Mouse (Mus musculus): ENCODE data around the gene Fcho2. TPM values are rescaled to one million over a fixed set of nuclear protein-coding genes. Genes with fewer than 3 reads are reported as not detected.

Gene Fcho2
- total and polyA plus RNA-seq, 2 experiments: 5.8 to 23.2 TPM

DNA sequence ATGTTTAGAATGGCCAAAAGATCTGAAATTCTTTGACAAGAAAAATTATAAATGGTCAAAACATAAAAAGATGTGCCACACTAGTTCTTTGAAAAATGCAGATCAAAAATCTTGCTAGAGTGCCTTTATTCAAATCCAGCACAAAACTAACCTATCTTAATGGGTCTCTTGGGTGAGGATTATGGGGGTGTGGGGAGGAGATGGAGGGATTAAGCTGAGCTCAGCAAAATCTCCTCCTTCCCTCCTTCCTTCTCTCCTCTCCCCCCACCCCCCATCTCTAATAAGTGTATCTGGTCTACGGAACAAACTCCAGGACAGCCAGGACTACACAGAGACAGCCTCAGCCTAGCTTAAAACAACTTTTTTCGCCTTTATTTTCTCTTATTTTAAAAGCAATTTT is 43.8 kb downstream of the Fcho2 start:
- Histone ChIP-seq H3K27me3 (ENCODE audit: control insufficient read depth, insufficient read depth, low read length) (no peaks in the 10 kb centered on the region), H3K4me1 (ENCODE audit: control insufficient read depth, insufficient read depth, low read length) (no peaks in the 10 kb centered on the region; the same call in 1 of the 2 replicates), H3K4me3 (ENCODE audit: insufficient read depth, low read depth, low read length) (no peak overlapping the region), H3K36me3 (ENCODE audit: control insufficient read depth, insufficient read depth, low read length) (peaks cover 14% of the 10 kb centered on the region), H3K9ac (ENCODE audit: low read depth, low read length) (no peak overlapping the region), H3K27ac (replicated peaks; ENCODE audit: insufficient read depth, low read depth, low read length) (no peak overlapping the region), H3K79me2 (ENCODE audit: control insufficient read depth, insufficient read depth, low read length) (no peaks in the 10 kb centered on the region)
- DNase-seq (ENCODE audit: extremely low read depth, low read depth, low spot score): no peak
- 95% methylated on average over 2 of the region's 2 CpGs for WGBS
- TF ChIP-seq CTCF (IDR thresholded peaks at IDR 0.05; ENCODE audit: low read depth, low read length) (no peak), POLR2A (IDR thresholded peaks at IDR 0.05; ENCODE audit: extremely low read depth, insufficient read depth, low read length) (no peak)

DNA sequence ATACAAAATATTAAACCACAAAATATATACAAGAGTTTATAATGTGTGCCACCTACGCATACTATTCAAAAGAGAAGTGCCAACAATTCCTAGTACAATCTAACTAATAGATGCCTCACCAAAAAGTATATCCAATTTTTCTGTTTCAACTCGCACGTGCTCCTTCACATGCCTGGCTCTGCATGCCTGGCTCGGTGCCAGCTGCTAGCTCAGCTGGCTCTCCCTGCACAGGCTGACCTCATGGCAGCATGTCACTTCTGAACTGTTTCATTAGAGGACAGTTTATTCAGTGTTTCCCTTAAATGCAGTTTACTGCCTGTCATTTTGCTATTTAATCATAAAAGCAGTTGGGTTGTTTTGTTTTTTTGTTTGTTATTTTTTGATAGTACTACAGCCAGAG is 46.9 kb downstream of the Fcho2 start:
- Histone ChIP-seq H3K9ac (ENCODE audit: low read depth, low read length) (no peak overlapping the region), H3K4me1 (ENCODE audit: control insufficient read depth, insufficient read depth, low read length) (no peaks in the 10 kb centered on the region; the same call in 1 of the 2 replicates), H3K27me3 (ENCODE audit: control insufficient read depth, insufficient read depth, low read length) (no peaks in the 10 kb centered on the region), H3K79me2 (ENCODE audit: control insufficient read depth, insufficient read depth, low read length) (no peaks in the 10 kb centered on the region), H3K27ac (replicated peaks; ENCODE audit: insufficient read depth, low read depth, low read length) (no peak overlapping the region), H3K4me3 (ENCODE audit: insufficient read depth, low read depth, low read length) (no peak overlapping the region), H3K36me3 (ENCODE audit: control insufficient read depth, insufficient read depth, low read length) (peaks cover 6% of the 10 kb centered on the region)
- WGBS: 23% methylated on average over 4 of the region's 4 CpGs
- TF ChIP-seq POLR2A (IDR thresholded peaks at IDR 0.05; ENCODE audit: extremely low read depth, insufficient read depth, low read length) (no peak), CTCF (IDR thresholded peaks at IDR 0.05; ENCODE audit: low read depth, low read length) (no peak)
- peak; percentile 68 for DNase-seq (ENCODE audit: extremely low read depth, low read depth, low spot score)

DNA sequence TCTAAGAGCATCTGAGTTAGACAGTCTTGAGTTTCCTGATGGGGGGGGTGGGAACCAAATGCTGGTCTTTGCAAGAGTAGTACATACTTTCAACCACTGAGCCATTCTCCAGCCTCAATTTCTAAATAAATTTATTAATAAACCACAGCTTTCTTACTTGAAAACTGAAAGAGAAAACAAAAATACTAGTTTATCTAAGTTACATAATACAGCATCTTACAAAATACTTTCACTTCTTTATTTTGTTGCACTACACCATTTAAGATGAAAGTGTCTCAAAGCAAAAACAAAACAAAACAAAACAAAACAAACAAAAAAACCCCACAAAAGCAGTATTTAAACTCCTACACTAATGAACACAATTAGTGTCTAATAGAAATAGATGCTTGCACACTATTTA is 53.5 kb downstream of the Fcho2 start:
- DNase-seq (ENCODE audit: extremely low read depth, low read depth, low spot score): peak; percentile 6
- Histone ChIP-seq H3K9ac (ENCODE audit: low read depth, low read length) (no peak overlapping the region), H3K27me3 (ENCODE audit: control insufficient read depth, insufficient read depth, low read length) (no peaks in the 10 kb centered on the region), H3K4me1 (ENCODE audit: control insufficient read depth, insufficient read depth, low read length) (no peaks in the 10 kb centered on the region), H3K27ac (replicated peaks; ENCODE audit: insufficient read depth, low read depth, low read length) (no peak overlapping the region), H3K36me3 (ENCODE audit: control insufficient read depth, insufficient read depth, low read length) (peaks cover 12% of the 10 kb centered on the region), H3K4me3 (ENCODE audit: insufficient read depth, low read depth, low read length) (no peak overlapping the region), H3K79me2 (ENCODE audit: control insufficient read depth, insufficient read depth, low read length) (no peaks in the 10 kb centered on the region; the same call in 1 of the 2 replicates)
- no peak for TF ChIP-seq POLR2A (IDR thresholded peaks at IDR 0.05; ENCODE audit: extremely low read depth, insufficient read depth, low read length)
- TF ChIP-seq CTCF (IDR thresholded peaks at IDR 0.05; ENCODE audit: low read depth, low read length): no peak

DNA sequence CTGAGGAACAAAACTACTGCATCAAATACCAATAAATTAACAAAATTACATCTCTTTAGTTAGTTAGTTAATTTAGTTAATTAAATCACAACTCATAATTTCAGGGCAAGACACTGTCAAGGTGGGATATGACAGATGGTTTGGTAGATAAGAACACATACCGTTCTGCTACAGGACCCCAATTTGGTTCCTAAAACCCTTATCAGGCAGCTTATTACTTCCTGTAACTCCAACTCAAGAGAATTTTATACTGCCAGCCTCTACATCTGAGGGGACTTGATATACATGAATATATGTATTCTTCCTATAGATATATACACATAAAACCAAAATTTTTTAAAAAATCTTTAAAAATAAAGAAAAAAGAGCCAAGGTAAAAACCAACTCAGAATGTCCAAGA is 59.4 kb downstream of the Fcho2 start:
- TF ChIP-seq CTCF (IDR thresholded peaks at IDR 0.05; ENCODE audit: low read depth, low read length): no peak
- no peak for TF ChIP-seq POLR2A (IDR thresholded peaks at IDR 0.05; ENCODE audit: extremely low read depth, insufficient read depth, low read length)
- Histone ChIP-seq H3K27me3 (ENCODE audit: control insufficient read depth, insufficient read depth, low read length) (no peaks in the 10 kb centered on the region), H3K9ac (ENCODE audit: low read depth, low read length) (no peak overlapping the region), H3K4me3 (ENCODE audit: insufficient read depth, low read depth, low read length) (no peak overlapping the region), H3K4me1 (ENCODE audit: control insufficient read depth, insufficient read depth, low read length) (no peaks in the 10 kb centered on the region; the same call in 1 of the 2 replicates), H3K36me3 (ENCODE audit: control insufficient read depth, insufficient read depth, low read length) (peaks cover 11% of the 10 kb centered on the region), H3K79me2 (ENCODE audit: control insufficient read depth, insufficient read depth, low read length) (no peaks in the 10 kb centered on the region; the same call in 1 of the 2 replicates), H3K27ac (replicated peaks; ENCODE audit: insufficient read depth, low read depth, low read length) (no peak overlapping the region)
- no peak for DNase-seq (ENCODE audit: extremely low read depth, low read depth, low spot score)
- 83% methylated on average over 1 of the region's 1 CpGs for WGBS

DNA sequence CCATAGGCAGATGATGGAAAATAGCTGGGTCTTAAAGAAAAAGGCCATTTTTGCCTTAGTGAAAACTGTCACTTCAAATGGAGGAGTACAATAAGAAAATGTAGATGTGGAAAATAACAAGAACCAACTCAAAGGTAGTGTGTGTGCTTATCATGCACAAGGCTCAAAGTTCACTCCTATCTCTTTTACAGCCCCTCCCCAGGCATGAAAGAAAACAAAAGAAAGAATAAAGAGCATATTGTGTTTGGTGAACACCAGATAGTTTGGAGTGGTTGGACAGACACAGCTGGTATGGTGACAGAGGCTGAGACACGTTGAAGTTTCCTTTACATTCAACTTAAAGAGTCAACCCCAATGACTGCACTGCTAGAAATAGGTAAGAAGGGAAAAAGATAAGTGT is 70.6 kb downstream of the Fcho2 start:
- Histone ChIP-seq H3K36me3 (ENCODE audit: control insufficient read depth, insufficient read depth, low read length) (peaks cover 50% of the 10 kb centered on the region), H3K27ac (replicated peaks; ENCODE audit: insufficient read depth, low read depth, low read length) (no peak overlapping the region), H3K4me1 (ENCODE audit: control insufficient read depth, insufficient read depth, low read length) (no peaks in the 10 kb centered on the region; the same call in 1 of the 2 replicates), H3K79me2 (ENCODE audit: control insufficient read depth, insufficient read depth, low read length) (no peaks in the 10 kb centered on the region), H3K27me3 (ENCODE audit: control insufficient read depth, insufficient read depth, low read length) (no peaks in the 10 kb centered on the region), H3K4me3 (ENCODE audit: insufficient read depth, low read depth, low read length) (no peak overlapping the region), H3K9ac (ENCODE audit: low read depth, low read length) (no peak overlapping the region)
- no peak for DNase-seq (ENCODE audit: extremely low read depth, low read depth, low spot score)
- WGBS: 72% methylated on average over 1 of the region's 1 CpGs
- TF ChIP-seq CTCF (IDR thresholded peaks at IDR 0.05; ENCODE audit: low read depth, low read length): no peak
- no peak for TF ChIP-seq POLR2A (IDR thresholded peaks at IDR 0.05; ENCODE audit: extremely low read depth, insufficient read depth, low read length)

DNA sequence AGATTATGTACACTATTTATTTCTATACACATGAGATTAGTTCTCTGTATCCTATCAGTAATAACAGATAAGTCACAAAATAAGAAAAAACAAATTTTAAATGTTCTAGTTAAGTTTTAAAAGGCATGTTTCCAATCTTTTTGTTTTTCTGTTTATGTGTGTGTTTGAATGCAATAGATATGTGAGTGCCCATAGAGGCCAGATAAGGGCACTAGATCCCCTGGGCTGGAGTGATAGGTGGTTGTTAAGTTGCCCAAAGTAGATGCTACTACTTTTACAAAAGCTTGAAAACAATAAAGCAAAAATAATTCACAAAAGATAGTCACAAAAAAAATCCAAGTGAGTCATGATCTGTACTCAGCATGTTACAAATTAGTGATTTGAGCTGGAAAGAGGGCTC is 71.4 kb downstream of the Fcho2 start:
- TF ChIP-seq POLR2A (IDR thresholded peaks at IDR 0.05; ENCODE audit: extremely low read depth, insufficient read depth, low read length): no peak
- TF ChIP-seq CTCF (IDR thresholded peaks at IDR 0.05; ENCODE audit: low read depth, low read length): no peak
- H3K27ac ChIP-seq (replicated peaks; ENCODE audit: insufficient read depth, low read depth, low read length): no peak overlapping the region
- no peaks in the 10 kb centered on the region for H3K27me3 ChIP-seq (ENCODE audit: control insufficient read depth, insufficient read depth, low read length)
- H3K4me1 ChIP-seq (ENCODE audit: control insufficient read depth, insufficient read depth, low read length): no peaks in the 10 kb centered on the region; the same call in 1 of the 2 replicates
- H3K36me3 ChIP-seq (ENCODE audit: control insufficient read depth, insufficient read depth, low read length): peaks cover 49% of the 10 kb centered on the region
- no peak overlapping the region for H3K4me3 ChIP-seq (ENCODE audit: insufficient read depth, low read depth, low read length)
- no peaks in the 10 kb centered on the region for H3K79me2 ChIP-seq (ENCODE audit: control insufficient read depth, insufficient read depth, low read length)
- no peak for DNase-seq (ENCODE audit: extremely low read depth, low read depth, low spot score)
- no peak overlapping the region for H3K9ac ChIP-seq (ENCODE audit: low read depth, low read length)

Measured in liver, adult 2 months (tissue).